Mouse (Mus musculus) urinary bladder, postnatal 25 days (tissue): ENCODE measurements around the gene Cyp27b1.

ENCODE experiments used
- DNase-seq: peaks from one replicate; pipeline ENCODE4 v3.0.0; 2022; ENCODE audit warnings: low spot score

The Cyp27b1 gene

DNA sequence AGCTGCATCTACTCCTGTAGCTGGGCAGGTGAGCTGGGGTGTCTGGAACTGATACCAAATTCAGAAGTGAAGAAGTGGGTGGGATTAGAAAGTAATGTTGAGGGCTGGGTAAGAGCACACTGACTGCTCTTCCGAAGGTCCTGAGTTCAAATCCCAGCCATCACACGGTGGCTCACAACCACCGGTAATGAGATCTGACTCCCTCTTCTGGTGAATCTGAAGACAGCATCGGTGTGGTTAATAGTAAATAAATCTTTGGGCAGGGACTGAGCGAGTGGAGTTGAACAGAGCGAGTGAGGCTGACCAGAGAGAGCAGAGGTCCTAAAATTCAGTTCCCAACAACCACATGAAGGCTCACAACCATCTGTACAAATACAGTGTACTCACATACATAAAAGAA lies 37.6 kb downstream of the Cyp27b1 start:
- DNase-seq = no peak

DNA sequence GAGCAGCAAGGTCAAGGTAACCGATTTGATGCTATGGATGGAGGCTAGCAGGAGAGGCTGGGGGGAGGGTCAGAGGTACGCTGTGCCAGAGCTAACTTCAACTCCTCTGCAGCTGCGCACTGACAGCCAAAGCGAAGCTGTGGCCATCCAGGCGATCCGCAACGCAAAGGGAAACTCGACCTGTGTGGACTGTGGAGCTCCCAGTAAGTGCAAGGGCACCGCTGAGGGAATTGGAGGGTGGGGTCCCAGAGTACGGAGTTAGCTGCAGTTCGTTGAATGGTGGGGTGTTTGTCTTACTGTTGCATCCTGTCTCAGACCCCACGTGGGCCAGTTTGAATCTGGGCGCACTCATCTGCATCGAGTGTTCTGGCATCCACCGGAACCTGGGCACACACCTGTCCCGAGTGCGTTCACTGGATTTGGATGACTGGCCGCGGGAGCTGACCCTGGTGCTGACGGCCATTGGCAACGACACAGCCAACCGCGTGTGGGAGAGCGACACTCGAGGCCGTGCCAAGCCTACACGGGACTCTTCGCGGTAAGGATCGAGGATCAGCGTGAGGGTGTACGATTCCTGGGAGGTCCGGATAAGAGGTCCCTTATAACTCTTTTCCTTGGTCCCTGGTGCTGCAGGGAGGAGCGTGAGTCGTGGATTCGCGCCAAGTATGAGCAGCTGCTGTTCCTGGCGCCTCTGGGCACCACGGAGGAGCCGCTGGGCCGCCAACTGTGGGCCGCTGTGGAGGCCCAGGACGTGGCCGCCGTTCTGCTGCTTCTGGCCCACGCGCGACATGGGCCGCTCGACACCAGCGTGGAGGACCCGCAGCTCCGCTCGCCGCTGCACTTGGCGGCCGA lies 42.7 kb downstream of the Cyp27b1 start:
- DNase-seq = no peak

DNA sequence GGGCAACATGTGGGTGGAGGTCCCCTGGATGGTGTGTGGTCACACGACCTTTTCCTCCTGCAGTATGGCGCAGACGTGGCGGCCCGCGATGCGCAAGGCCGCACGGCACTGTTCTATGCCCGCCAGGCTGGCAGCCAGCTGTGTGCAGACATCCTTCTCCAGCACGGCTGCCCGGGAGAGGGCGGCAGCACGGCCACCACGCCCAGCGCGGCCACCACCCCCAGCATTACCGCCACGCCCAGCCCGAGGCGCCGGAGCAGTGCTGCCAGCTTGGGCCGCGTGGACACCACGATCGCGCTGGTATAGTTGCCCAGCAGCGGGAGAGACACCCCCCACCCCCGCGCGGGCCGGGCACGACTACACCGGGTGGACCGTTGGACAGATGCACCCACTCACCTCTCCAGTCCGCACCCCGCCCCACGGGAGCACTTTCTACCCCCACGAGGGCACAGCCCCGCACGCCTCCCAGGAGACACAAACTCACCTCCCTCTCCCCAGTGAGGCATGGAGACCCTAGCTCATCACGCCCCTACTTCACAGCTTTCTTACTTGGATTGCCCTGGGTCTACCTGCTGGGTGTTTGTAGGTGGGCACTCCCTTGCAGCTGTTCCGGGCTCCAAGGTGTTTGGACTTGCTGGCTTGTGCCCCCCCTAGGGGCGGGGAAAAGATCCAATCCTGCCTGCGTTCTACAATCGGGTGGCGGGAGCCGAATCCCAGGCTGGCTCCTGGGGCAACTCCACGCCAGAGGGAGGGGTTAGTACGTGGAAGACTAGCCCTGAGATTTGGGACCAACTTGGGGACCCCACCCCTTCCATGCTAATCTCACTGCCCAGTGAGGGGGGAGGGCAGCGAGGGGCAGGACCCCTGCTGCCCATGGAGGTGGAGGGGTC lies 43.7 kb downstream of the Cyp27b1 start:
- no peak for DNase-seq

DNA sequence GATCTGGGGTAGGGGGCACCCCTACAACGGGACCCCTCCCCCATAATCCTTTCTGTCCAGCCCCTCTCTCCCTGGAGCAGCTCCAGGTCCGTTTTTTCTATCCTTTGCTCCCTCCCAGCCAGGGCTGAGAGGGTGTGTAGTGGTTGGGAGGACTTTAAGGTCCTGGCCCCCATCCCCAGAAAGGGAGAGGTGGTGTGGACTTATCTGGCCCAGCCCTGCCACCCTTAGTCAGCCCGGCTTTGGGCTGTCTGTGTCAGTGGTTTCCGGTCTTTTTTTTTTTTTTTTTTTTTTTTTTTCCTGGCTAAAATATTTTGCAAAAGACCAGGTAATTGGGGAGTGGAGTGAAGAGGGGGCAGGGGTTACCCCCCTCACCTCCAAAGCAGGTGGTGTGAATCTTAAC lies 44.7 kb downstream of the Cyp27b1 start:
- no peak for DNase-seq

DNA sequence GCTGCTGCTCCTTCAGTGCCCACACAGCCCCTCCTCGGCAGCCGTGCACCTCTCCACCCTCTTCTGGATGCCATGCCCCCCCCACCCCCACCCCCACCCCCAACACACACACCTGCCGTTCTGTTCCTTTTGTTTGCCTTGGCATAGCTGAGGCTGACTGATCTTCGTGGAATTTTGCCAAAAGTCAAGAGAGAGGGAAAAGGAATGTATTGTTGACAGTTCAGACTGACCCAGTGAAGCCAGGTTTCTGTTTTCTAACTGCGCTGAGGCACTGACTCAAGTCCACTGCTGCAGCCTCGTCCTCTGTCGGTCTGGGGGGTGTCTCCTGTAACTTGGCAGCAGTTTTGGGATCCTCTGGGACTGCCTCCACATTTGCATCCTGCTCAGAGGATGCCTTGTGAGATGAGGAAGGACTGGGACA lies 46.3 kb downstream of the Cyp27b1 start:
- DNase-seq = no peak

DNA sequence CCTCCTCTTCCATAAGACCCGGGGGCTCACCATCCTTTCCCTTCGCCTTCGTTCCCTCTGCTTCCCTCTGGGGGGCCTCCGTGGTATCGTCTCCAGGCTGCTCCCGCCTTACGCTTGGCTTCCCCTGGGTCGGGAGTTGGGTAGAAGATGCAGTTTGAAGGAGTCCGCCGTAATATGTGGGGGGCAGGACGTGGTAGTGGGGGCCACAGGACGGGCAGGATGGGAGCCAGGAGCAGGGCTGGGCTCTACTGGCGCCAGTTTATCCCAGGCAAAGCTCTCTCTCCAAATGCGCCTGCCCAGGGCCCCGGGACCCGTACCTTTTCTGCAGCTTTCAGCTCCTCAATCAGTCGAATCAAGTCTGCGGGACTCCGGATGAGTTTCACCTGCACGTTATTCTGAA lies 50.5 kb downstream of the Cyp27b1 start:
- DNase-seq = no peak

DNA sequence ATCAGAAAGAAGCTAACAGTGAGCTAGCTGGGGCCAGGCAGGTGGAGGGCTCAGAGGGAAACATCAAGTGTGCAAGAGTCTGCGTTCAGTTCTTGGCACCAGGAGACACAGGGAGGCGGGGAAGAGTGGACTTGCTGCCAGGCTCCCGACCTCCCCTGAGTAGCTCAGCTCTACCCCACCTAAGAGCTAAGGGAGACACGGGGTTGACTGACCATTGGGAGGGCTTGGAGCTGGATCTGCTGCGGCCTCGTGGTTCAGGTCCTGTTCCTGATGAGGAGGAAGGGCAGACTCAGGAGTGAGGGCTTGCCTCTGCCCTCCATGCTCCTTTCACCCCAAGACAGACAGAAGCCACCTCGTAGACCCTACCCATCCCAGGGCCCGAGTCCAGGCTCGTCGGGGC lies 51.1 kb downstream of the Cyp27b1 start:
- DNase-seq = no peak

DNA sequence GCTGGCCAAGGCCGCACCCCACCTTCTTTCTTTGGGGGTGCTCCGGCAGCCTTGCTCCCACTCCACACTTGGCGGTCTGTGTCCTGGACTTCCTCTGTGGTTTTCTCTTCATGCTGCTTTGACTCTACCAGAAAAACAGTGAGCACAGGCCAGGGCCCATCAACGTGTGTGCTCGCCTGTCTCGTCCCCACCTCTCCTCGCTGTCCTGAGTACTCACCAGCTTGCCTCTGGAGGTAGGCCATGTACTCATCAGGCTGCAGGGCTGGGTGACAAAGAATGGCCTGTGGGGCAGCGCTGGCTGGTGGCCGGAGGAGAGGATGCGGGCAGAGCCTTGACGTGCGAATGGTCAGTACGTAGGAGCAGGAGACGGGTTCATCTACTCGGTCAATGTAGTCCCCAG lies 51.8 kb downstream of the Cyp27b1 start:
- DNase-seq = no peak

DNA sequence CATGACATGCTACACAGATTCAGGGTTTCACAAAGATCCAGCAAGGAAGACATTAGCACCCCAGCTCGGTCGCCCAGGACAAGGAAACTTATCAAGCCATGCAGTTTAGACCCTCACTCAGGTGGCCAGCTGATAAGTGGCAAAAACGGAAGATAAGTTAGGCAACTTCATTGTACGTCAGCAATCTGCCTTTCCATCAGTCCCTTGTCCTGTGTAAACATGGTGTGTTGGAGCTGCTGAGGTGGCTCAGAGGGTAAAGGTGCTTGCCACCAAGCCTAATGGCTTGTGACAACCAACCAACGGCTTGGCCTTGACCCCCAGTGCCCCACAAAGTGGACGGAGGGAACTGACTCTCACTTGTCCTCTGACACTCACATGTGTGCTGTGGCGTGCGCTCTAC lies 52.4 kb downstream of the Cyp27b1 start:
- DNase-seq = no peak

DNA sequence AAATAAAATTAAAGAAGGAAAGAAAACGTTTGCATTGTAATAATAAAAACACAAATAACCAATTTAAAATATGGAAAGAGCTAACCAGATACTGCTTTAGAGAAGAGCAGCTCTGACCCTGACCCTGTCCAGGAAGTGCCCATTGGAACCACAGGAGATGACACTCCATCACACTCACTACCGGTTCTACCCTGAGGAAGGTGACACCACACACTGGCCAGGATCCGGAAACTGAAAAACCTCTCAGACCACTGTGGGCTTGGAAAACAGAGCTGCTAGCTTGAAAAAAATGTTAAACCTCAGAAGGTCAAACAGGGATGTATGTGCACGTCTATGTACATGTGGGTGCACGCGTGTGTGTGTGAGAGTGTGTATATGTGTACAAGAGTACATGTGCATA lies 53.1 kb downstream of the Cyp27b1 start:
- no peak for DNase-seq
